9 mouse cellular contexts compared by ENCODE assay signal in genomic region chr13:107094487-107094886, GRCm38 (mm10).
DNase-seq lines count a peak whose midpoint lies in the region; ATAC-seq lines count a peak whose summit lies in the region.
"Had no signal": no experiment of that assay in that cellular context is flagged by ENCODE, and none has a peak within 500 bp of the region (broad histone marks: within the 10 kb centered on the region; RNA-seq: fewer than 3 reads in every experiment).

No protein-coding gene starts in this region.

- intact Hi-C loops in heart, postnatal 36 days (cut with DNase I): no loop called here
- intact Hi-C loops in left cerebral cortex, postnatal 36 days (cut with DNase I): no loop called here

- no peak overlapping the region for H3K4me3 ChIP-seq in heart, embryonic 10.5 days
- H3K4me3 ChIP-seq in midbrain, embryonic 10.5 days: no peak overlapping the region
- H3K4me3 ChIP-seq: forebrain, embryonic 13.5 days had no signal

- peak overlapping the region; percentile 76 for H3K27ac ChIP-seq in heart, embryonic 10.5 days
- no peak overlapping the region for H3K27ac ChIP-seq in midbrain, embryonic 10.5 days (replicated peaks)
- H3K27ac ChIP-seq: forebrain, embryonic 13.5 days had no signal

- no peaks in the 10 kb centered on the region for H3K36me3 ChIP-seq in heart, embryonic 10.5 days
- H3K36me3 ChIP-seq in midbrain, embryonic 10.5 days: no peaks in the 10 kb centered on the region

- H3K9me3 ChIP-seq in heart, embryonic 10.5 days: no peaks in the 10 kb centered on the region
- H3K9me3 ChIP-seq in midbrain, embryonic 10.5 days (replicated peaks): no peaks in the 10 kb centered on the region
- H3K9me3 ChIP-seq: forebrain, embryonic 13.5 days had no signal

- H3K4me1 ChIP-seq in heart, embryonic 10.5 days: peaks cover 22% of the 10 kb centered on the region
- 0 out of 2 replicates have a peak, but pooled peaks cover 2% of the 10 kb centered on the region for H3K4me1 ChIP-seq in midbrain, embryonic 10.5 days
- H3K4me1 ChIP-seq: forebrain, embryonic 13.5 days had no signal

- 70% methylated on average over 11 of the region's 11 CpGs for WGBS in heart, embryonic 10.5 days
- whole genome bisulfite sequencing in midbrain, embryonic 10.5 days: 86% methylated on average over 11 of the region's 11 CpGs

- DNase-seq in heart, embryonic 10.5 days (ENCODE audit: low spot score): no peak
- DNase-seq in heart, postnatal 36 days: no peak
- DNase-seq in CD8-positive naive resting alpha-beta T cell, adult 2 months (ENCODE audit: low read depth in 2 of 2, low spot score in 2 of 2): peak; percentile 26 to 49
- no peak for DNase-seq in midbrain, embryonic 10.5 days (ENCODE audit: low spot score)
- DNase-seq in urinary bladder, postnatal 25 days (ENCODE audit: low spot score): no peak
- DNase-seq in left cerebral cortex, postnatal 36 days (ENCODE audit: low spot score in 2 of 2): no peak

- ATAC-seq in inflammation-experienced regulatory T-cells, adult 6 months: peak; percentile 87
- peak; percentile 84 for ATAC-seq in neutrophil, adult 5-6 weeks (ENCODE audit: extremely low read depth, insufficient number of reproducible peaks, low FRiP score, poor library complexity, severe bottlenecking)
- ATAC-seq: forebrain, embryonic 13.5 days had no signal

- no peaks in the 10 kb centered on the region for H3K27me3 ChIP-seq in heart, embryonic 10.5 days (ENCODE audit: insufficient read depth, poor library complexity, severe bottlenecking)
- H3K27me3 ChIP-seq in midbrain, embryonic 10.5 days (ENCODE audit: low read depth, poor library complexity, severe bottlenecking): no peaks in the 10 kb centered on the region
- H3K27me3 ChIP-seq: forebrain, embryonic 13.5 days had no signal

Comparison
In these comparisons a context has a peak if more than half of its experiments do, and no peak if none do; other contexts are left out.
1. DNase-seq: peak in CD8-positive naive resting alpha-beta T cell, adult 2 months (2 of 2); none in heart, embryonic 10.5 days (single experiment), heart, postnatal 36 days (0 of 2), midbrain, embryonic 10.5 days (single experiment), urinary bladder, postnatal 25 days (single experiment) and left cerebral cortex, postnatal 36 days (0 of 2).